Mouse (Mus musculus): ENCODE measurements around the gene Setd6. TPM values are rescaled to one million over a fixed set of nuclear protein-coding genes. Genes with fewer than 3 reads are reported as not detected.

The Setd6 gene
- 25.0 and 28.7 TPM in 2 replicates for polyA plus RNA-seq (2016; fragmentation: Nextera tagmentation; extraction: Ambion mirVana)

GRCm38 (mm10) chr8:95715676-95716531, at the start of gene Setd6:
Gene Setd6, plus strand, starts transcription at chr8:95715881.
- peaks cover 23% of the 10 kb centered on the region for H3K4me1 ChIP-seq
- DNase-seq (ENCODE audit: low spot score): peak; percentile 90
- H3K27me3 ChIP-seq (ENCODE audit: low read depth, poor library complexity, severe bottlenecking): no peaks in the 10 kb centered on the region
- H3K9me3 ChIP-seq (replicated peaks): no peaks in the 10 kb centered on the region
- H3K36me3 ChIP-seq: peaks cover 42% of the 10 kb centered on the region
- under 1% methylated on average over 79 of the region's 79 CpGs for WGBS
- peak within 1 kb of the TSS; percentile 91 for H3K27ac ChIP-seq (replicated peaks)
- H3K4me3 ChIP-seq: peak within 1 kb of the TSS; percentile 92

- Histone ChIP-seq H3K27me3 (ENCODE audit: low read depth, poor library complexity, severe bottlenecking) (peaks cover 10% of the 10 kb centered on the region), H3K36me3 (no peaks in the 10 kb centered on the region), H3K4me3 (no peak overlapping the region), H3K9me3 (replicated peaks) (0 out of 2 replicates have a peak, but pooled peaks cover 6% of the 10 kb centered on the region), H3K27ac (replicated peaks) (no peak overlapping the region), H3K4me1 (no peaks in the 10 kb centered on the region)
- no peak for DNase-seq (ENCODE audit: low spot score)
- WGBS: 68% methylated on average over 8 of the region's 8 CpGs
Measured at GRCm38 (mm10) chr8:95668163-95668958, 47.3 kb upstream of the Setd6 start.

GRCm38 (mm10) chr8:95669967-95670366, 45.7 kb upstream of the Setd6 start:
- WGBS: 86% methylated on average over 2 of the region's 2 CpGs
- Histone ChIP-seq H3K36me3 (no peaks in the 10 kb centered on the region), H3K27me3 (ENCODE audit: low read depth, poor library complexity, severe bottlenecking) (peaks cover 26% of the 10 kb centered on the region), H3K27ac (replicated peaks) (no peak overlapping the region), H3K4me3 (no peak overlapping the region), H3K9me3 (replicated peaks) (0 out of 2 replicates have a peak, but pooled peaks cover 6% of the 10 kb centered on the region), H3K4me1 (no peaks in the 10 kb centered on the region)
- DNase-seq (ENCODE audit: low spot score): no peak

- DNase-seq (ENCODE audit: low spot score): no peak
- 89% methylated on average over 6 of the region's 6 CpGs for WGBS
Measured at GRCm38 (mm10) chr8:95671861-95672260, 43.8 kb upstream of the Setd6 start.

GRCm38 (mm10) chr8:95672811-95673210, 42.9 kb upstream of the Setd6 start:
- no peak overlapping the region for H3K4me3 ChIP-seq
- H3K36me3 ChIP-seq: no peaks in the 10 kb centered on the region
- 83% methylated on average over 5 of the region's 5 CpGs for WGBS
- no peaks in the 10 kb centered on the region for H3K9me3 ChIP-seq (replicated peaks)
- no peak overlapping the region for H3K27ac ChIP-seq (replicated peaks)
- peaks cover 55% of the 10 kb centered on the region for H3K27me3 ChIP-seq (ENCODE audit: low read depth, poor library complexity, severe bottlenecking)
- no peak for DNase-seq (ENCODE audit: low spot score)
- H3K4me1 ChIP-seq: peaks cover 7% of the 10 kb centered on the region

More at GRCm38 (mm10) chr8:95671861-95672260, 43.8 kb upstream of the Setd6 start:
- H3K27me3 ChIP-seq (ENCODE audit: low read depth, poor library complexity, severe bottlenecking): peaks cover 45% of the 10 kb centered on the region
- H3K27ac ChIP-seq (replicated peaks): no peak overlapping the region
- no peak overlapping the region for H3K4me3 ChIP-seq
- no peaks in the 10 kb centered on the region for H3K36me3 ChIP-seq
- H3K4me1 ChIP-seq: no peaks in the 10 kb centered on the region
- 0 out of 2 replicates have a peak, but pooled peaks cover under 1% of the 10 kb centered on the region for H3K9me3 ChIP-seq (replicated peaks)

DNA sequence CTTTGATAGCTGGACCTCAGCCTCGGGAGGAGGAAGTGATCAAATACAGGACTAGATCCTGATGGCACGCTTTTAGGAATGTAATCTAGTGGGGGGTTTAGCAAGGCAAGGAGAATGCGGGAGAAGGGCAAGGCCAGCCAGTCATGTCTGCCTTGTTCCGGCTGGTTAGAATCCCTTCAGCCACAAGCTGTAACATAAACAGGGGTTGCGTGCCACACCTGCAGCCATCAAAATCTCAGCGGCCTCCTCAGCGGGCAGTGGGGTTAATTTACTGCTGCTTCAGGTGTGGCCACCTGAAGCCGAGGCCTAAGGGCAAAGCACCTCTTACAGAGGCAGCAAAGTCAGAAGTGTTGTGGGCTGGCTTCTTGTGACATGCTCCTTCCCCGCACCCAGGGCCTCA, 39.0 kb upstream of the Setd6 start, which contains the start of gene Ndrg4:
TSS of gene Ndrg4 (plus strand) at position 350 of the 400 bp plus-strand sequence.
- no peak for DNase-seq (ENCODE audit: low spot score)
- Histone ChIP-seq H3K9me3 (replicated peaks) (no peaks in the 10 kb centered on the region), H3K36me3 (no peaks in the 10 kb centered on the region), H3K27ac (replicated peaks) (peak within 1 kb of the TSS; percentile 71), H3K4me1 (peaks cover 18% of the 10 kb centered on the region), H3K27me3 (ENCODE audit: low read depth, poor library complexity, severe bottlenecking) (peaks cover 93% of the 10 kb centered on the region), H3K4me3 (peak within 1 kb of the TSS; percentile 69)
- WGBS: 49% methylated on average over 9 of the region's 9 CpGs

- peak; percentile 22 for DNase-seq (ENCODE audit: low spot score)
- H3K9me3 ChIP-seq (replicated peaks): no peaks in the 10 kb centered on the region
- under 1% methylated on average over 45 of the region's 48 CpGs for WGBS
- peak overlapping the region; percentile 71 for H3K27ac ChIP-seq (replicated peaks)
- peak overlapping the region; percentile 69 for H3K4me3 ChIP-seq
- H3K4me1 ChIP-seq: peaks cover 18% of the 10 kb centered on the region
- no peaks in the 10 kb centered on the region for H3K36me3 ChIP-seq
- H3K27me3 ChIP-seq (ENCODE audit: low read depth, poor library complexity, severe bottlenecking): peaks cover 90% of the 10 kb centered on the region
Measured at GRCm38 (mm10) chr8:95677591-95678023, 38.1 kb upstream of the Setd6 start.

DNA sequence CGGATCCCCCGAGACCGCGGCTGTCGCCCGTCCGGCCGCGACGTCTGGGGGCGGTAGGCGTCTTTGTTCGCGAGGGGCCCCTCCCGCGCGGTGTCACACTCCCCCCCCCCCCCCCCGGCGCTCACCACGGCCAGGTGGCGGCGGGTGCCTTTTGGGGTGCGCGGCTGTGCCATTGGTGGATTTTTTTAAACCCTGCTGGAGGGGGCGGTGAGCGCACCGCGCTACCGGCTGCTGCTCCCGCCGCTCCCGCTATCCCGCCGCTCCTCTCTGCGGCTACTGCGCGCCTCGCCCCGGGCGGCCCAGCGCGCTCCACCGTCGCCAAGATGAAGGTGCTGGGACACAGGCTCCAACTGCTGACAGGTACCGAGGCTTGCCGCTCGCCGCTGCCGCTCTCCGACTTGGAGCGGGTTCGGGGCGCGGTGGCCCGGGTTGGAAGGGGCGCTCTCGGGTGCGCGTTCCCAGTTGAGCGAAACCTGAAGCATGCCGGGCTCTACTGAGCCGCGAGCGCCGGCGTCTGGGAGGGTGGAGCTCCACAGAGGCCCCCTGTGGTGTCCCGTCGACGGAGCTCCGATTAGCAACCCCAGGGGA, 37.6 kb upstream of the Setd6 start:
- peak; percentile 45 for DNase-seq (ENCODE audit: low spot score)
- Histone ChIP-seq H3K36me3 (no peaks in the 10 kb centered on the region), H3K9me3 (replicated peaks) (no peaks in the 10 kb centered on the region), H3K4me1 (peaks cover 18% of the 10 kb centered on the region), H3K27ac (replicated peaks) (peak overlapping the region; percentile 71), H3K27me3 (ENCODE audit: low read depth, poor library complexity, severe bottlenecking) (peaks cover 85% of the 10 kb centered on the region), H3K4me3 (peak overlapping the region; percentile 69)
- under 1% methylated on average over 66 of the region's 70 CpGs for WGBS

DNA sequence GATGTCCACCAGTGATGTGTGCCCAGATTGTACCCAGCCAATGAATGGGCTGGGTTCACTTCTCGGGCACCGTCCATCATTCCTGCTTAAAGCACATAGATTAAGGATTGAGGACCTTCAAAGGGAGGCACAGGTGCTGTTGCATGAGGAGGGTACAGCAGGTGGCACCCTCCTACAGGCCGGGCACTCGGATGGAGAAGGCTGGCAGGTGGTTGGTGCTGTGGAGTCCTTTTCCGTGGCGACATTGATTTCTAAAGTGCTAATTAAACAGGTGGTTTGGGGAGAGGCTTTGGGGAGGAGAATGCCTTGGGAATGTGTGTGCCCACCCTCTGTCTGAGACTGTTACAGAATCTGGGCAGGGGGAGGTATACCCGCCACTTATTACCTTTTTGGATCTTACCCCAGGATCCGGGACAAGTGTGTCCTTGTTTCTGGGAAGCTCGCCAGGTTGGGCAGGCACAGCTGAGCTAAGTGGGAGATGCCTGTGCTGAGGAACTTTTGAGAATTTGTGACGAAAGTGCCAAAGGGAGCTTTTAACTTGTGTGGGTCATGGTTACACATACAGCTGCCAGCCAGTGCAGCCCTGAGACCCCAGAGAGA, 27.5 kb upstream of the Setd6 start:
- WGBS: 90% methylated on average over 10 of the region's 10 CpGs
- no peaks in the 10 kb centered on the region for H3K4me1 ChIP-seq
- no peaks in the 10 kb centered on the region for H3K36me3 ChIP-seq
- no peak overlapping the region for H3K4me3 ChIP-seq
- no peak for DNase-seq (ENCODE audit: low spot score)
- H3K27ac ChIP-seq (replicated peaks): no peak overlapping the region
- peaks cover 3% of the 10 kb centered on the region for H3K27me3 ChIP-seq (ENCODE audit: low read depth, poor library complexity, severe bottlenecking)
- no peaks in the 10 kb centered on the region for H3K9me3 ChIP-seq (replicated peaks)

DNA sequence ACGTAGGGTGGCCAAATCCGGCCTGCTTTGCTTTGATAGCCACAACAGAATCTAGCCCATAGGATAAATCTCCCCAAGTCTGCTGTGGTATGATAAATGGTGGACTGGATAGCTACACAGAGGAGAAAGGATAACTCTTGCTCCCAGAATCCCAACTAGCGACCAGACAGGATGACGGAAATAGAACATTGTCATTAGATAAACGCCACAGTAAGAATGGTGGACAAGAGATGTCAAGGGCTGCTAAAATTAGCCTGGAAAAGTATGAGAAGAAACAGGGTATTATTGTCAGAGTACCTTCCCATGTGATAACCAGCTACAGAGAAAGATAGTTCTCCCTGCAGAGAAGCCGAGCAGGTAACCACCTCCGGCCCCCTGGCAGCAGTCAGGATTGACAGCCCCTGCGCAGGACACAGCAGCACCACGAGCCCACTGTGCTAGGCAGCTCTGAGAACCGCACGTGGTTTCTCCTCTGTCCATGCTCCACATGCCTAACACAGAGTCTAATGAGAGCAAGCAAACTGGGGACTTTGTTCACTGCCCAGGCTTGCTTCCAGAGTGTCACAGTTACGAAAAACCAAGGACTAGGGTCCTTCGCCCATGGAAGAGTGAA, 24.6 kb upstream of the Setd6 start:
- 88% methylated on average over 13 of the region's 13 CpGs for WGBS
- Histone ChIP-seq H3K27ac (replicated peaks) (no peak overlapping the region), H3K36me3 (no peaks in the 10 kb centered on the region), H3K9me3 (replicated peaks) (no peaks in the 10 kb centered on the region), H3K4me3 (no peak overlapping the region), H3K27me3 (ENCODE audit: low read depth, poor library complexity, severe bottlenecking) (peaks cover 31% of the 10 kb centered on the region), H3K4me1 (peaks cover 14% of the 10 kb centered on the region)
- no peak for DNase-seq (ENCODE audit: low spot score)

DNA sequence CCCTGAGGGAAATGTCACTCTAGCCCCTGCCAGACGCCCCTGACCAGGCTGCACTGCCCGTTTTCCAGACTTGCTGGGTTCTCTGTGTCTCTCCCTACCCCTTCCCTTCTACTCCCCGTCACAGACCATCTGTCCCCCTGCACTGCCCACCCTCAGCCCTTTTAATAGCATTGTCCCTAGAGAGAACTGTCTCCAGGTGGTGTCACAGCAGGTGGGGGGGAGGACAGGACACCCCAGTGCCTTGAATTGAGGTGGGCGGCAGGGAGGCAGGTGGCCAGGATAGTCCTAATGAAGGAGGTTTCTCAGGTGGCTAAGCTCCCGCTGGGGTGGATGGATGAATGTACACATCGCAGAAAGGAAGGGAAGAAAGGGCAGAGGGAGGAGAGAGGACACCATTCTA, 21.1 kb upstream of the Setd6 start:
- H3K27ac ChIP-seq (replicated peaks): 0 out of 2 replicates have a peak overlapping the region, but pooled peaks have one; percentile 1
- H3K4me3 ChIP-seq: no peak overlapping the region
- peaks cover 50% of the 10 kb centered on the region for H3K27me3 ChIP-seq (ENCODE audit: low read depth, poor library complexity, severe bottlenecking)
- no peaks in the 10 kb centered on the region for H3K9me3 ChIP-seq (replicated peaks)
- H3K4me1 ChIP-seq: peaks cover 21% of the 10 kb centered on the region
- H3K36me3 ChIP-seq: no peaks in the 10 kb centered on the region
- DNase-seq (ENCODE audit: low spot score): no peak
- WGBS: 7% methylated on average over 6 of the region's 6 CpGs

DNA sequence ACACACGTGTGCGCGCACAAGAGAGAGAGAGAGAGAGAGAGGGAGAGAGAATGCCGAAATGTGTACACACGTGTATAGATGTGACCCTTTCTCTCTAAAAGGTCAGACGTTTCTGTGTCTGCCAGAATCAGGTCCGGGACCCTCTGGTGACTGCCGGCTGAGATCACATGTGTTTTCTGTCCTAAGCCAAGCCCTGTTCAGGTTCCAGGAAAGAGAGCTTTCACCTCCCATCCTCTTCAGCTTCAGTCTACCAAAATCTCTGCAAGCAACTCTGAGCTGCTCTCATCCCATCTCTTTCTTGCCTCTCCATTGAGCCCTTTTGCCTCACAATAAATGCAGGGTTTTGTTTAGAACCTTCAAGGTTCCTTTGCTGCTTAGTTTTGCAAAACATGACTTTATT, 19.0 kb upstream of the Setd6 start:
- H3K36me3 ChIP-seq: no peaks in the 10 kb centered on the region
- no peaks in the 10 kb centered on the region for H3K9me3 ChIP-seq (replicated peaks)
- no peak overlapping the region for H3K4me3 ChIP-seq
- DNase-seq (ENCODE audit: low spot score): no peak
- 65% methylated on average over 8 of the region's 8 CpGs for WGBS
- no peak overlapping the region for H3K27ac ChIP-seq (replicated peaks)
- peaks cover 59% of the 10 kb centered on the region for H3K27me3 ChIP-seq (ENCODE audit: low read depth, poor library complexity, severe bottlenecking)
- peaks cover 28% of the 10 kb centered on the region for H3K4me1 ChIP-seq

Data from midbrain, embryonic 10.5 days (tissue).